Mouse (Mus musculus) ES-E14 (cell line): Measurements from ENCODE around the gene Gm43518.

Experiments used
- CHD2 ChIP-seq: IDR thresholded peaks from 2 replicates; pipeline ENCODE4 v1.6.1; 2014; ENCODE audit warnings: mild to moderate bottlenecking, low read depth, low read length, inconsistent platforms
- MAFK ChIP-seq: IDR thresholded peaks from 2 replicates; pipeline ENCODE4 v1.6.1; 2014; ENCODE audit warnings: mild to moderate bottlenecking, low read depth, low read length, inconsistent platforms; ENCODE audit not compliant: insufficient read depth
- ZC3H11A ChIP-seq: IDR thresholded peaks from 2 replicates; pipeline ENCODE4 v1.6.1; 2012; ENCODE audit warnings: low read depth, mild to moderate bottlenecking, inconsistent platforms, low read length, borderline replicate concordance
- ZNF384 ChIP-seq: IDR thresholded peaks from 2 replicates; pipeline ENCODE4 v1.6.1; 2012; ENCODE audit warnings: low read depth, low read length, inconsistent platforms

DNA sequence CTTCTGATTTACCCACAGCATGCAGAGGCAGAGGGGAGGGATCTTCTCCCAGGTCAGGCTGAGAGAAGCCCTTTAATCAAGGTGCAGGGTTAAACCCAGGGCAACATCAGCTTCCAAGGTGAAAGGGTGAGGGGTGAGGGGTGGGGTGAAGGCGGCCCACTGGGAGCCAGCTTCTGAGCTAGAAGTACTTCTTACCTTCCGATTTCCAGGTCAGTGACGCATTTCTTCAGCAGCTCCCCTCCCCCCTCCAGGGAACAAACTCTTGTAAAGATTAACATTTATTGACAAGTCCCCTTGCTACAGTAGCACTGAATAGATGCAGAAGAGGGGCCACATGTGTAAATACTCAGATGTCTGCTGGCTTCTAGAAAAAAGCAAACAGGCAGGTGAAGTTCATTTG lies 50.0 kb downstream of the Gm43518 start:
- TF ChIP-seq MAFK: no peak
- TF ChIP-seq ZC3H11A: no peak
- TF ChIP-seq CHD2: no peak
- no peak for TF ChIP-seq ZNF384
